Mouse (Mus musculus): ENCODE measurements around the gene Celf1. TPM values are rescaled to one million over a fixed set of nuclear protein-coding genes. Genes with fewer than 3 reads are reported as not detected.

Gene Celf1
- polyA plus RNA-seq, 1 experiment from 2014 or later: 119 TPM

DNA sequence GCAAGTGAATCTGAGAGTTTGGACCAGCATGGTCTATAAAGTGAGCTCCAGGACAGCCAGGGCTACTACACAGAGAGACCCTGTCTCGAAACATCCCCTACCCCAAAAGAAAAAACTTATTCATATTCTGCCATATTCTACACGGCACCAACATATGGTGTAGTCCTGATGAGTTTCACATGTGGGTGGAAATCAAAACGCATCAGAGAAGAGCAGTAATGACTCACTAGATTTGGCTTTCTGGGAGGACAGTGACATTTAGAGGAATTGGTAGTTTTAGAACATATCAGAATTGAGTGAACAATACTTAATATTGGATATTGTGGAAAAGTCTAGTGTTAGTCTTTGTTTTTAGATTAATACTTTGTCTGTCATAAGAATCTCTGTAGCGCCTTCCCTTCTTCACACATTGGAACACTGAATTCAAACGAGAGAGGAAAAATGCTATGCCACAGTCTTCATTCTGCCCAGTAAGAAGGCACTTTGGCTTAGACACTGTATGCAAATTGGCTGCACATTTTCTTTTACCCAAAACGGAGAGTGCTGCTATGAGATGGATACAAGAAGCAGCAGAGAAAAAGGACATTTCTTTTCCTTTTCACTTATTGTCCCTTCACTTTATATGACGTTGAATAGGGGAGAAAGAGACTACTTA is 35.1 kb downstream of the Celf1 start:
- Histone ChIP-seq H3K4me3 (ENCODE audit: low read depth, low read length) (no peak overlapping the region), H3K27ac (ENCODE audit: low read depth, low read length) (no peak overlapping the region), H3K27me3 (ENCODE audit: control insufficient read depth, insufficient read depth, low read length) (no peaks in the 10 kb centered on the region), H3K9ac (ENCODE audit: low read length) (no peak overlapping the region), H3K36me3 (ENCODE audit: control insufficient read depth, insufficient read depth, low read length) (no peaks in the 10 kb centered on the region), H3K9me3 (ENCODE audit: control insufficient read depth, low read length) (no peaks in the 10 kb centered on the region), H3K4me2 (ENCODE audit: low read depth, low read length, severe bottlenecking) (no peak overlapping the region), H3K4me1 (replicated peaks; ENCODE audit: control insufficient read depth, insufficient read depth, low read length) (no peaks in the 10 kb centered on the region)
- DNase-seq (ENCODE audit: low spot score) (no peak), ATAC-seq (replicated peaks; ENCODE audit: low FRiP score) (no peak)
- 88% methylated on average over 7 of the region's 7 CpGs for WGBS

DNA sequence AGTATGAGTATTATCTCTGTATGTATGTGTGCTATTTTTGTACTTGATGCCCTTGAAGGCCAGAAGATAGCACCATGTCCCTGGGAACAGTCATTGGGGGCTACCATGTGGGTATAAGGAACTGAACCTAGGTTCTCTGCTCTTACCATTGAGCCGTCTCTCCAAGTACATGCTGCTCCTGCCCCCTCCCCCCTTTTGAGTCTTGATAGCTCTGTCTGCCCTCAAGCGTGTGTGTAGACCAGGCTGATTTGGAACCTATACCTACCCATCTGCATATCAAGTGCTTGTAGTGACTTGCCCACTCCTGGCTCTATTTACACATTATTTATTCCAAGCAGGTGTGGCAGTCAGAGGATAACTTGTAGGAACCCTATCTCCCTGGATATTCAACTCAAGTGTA is 36.4 kb downstream of the Celf1 start:
- H3K9ac ChIP-seq (ENCODE audit: low read length): no peak overlapping the region
- H3K36me3 ChIP-seq (ENCODE audit: control insufficient read depth, insufficient read depth, low read length): no peaks in the 10 kb centered on the region
- no peaks in the 10 kb centered on the region for H3K9me3 ChIP-seq (ENCODE audit: control insufficient read depth, low read length)
- no peak overlapping the region for H3K4me3 ChIP-seq (ENCODE audit: low read depth, low read length)
- no peaks in the 10 kb centered on the region for H3K27me3 ChIP-seq (ENCODE audit: control insufficient read depth, insufficient read depth, low read length)
- DNase-seq (ENCODE audit: low spot score): no peak
- no peak overlapping the region for H3K27ac ChIP-seq (ENCODE audit: low read depth, low read length)
- no peak for ATAC-seq (replicated peaks; ENCODE audit: low FRiP score)
- 88% methylated on average over 2 of the region's 2 CpGs for WGBS
- no peak overlapping the region for H3K4me2 ChIP-seq (ENCODE audit: low read depth, low read length, severe bottlenecking)
- H3K4me1 ChIP-seq (replicated peaks; ENCODE audit: control insufficient read depth, insufficient read depth, low read length): no peaks in the 10 kb centered on the region

DNA sequence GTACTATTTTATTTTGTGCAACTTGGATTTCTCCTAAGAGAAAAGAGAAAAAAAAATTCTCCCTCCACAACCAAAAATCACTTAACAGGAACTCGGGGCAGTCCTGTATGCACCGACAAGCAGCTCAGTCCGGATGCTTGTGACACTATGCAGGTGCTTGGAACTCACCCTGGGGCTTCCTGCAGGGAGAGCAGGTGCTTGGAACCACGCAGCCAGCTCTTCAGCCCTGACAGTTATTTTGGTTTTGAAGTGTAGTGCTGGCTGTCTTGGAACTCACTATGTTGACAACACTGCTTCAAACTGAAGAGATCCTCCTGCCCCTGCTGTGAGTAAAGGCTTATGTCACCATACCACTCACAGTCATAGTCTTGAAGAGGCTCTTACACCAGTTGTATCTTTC is 37.1 kb downstream of the Celf1 start:
- H3K9ac ChIP-seq (ENCODE audit: low read length): no peak overlapping the region
- DNase-seq (ENCODE audit: low spot score): no peak
- H3K4me1 ChIP-seq (replicated peaks; ENCODE audit: control insufficient read depth, insufficient read depth, low read length): no peaks in the 10 kb centered on the region
- no peak overlapping the region for H3K4me3 ChIP-seq (ENCODE audit: low read depth, low read length)
- no peak overlapping the region for H3K4me2 ChIP-seq (ENCODE audit: low read depth, low read length, severe bottlenecking)
- WGBS: 90% methylated on average over 4 of the region's 4 CpGs
- no peak for ATAC-seq (replicated peaks; ENCODE audit: low FRiP score)
- no peaks in the 10 kb centered on the region for H3K36me3 ChIP-seq (ENCODE audit: control insufficient read depth, insufficient read depth, low read length)
- no peak overlapping the region for H3K27ac ChIP-seq (ENCODE audit: low read depth, low read length)
- H3K9me3 ChIP-seq (ENCODE audit: control insufficient read depth, low read length): no peaks in the 10 kb centered on the region
- H3K27me3 ChIP-seq (ENCODE audit: control insufficient read depth, insufficient read depth, low read length): no peaks in the 10 kb centered on the region

- Histone ChIP-seq H3K4me3 (ENCODE audit: low read depth, low read length) (no peak overlapping the region), H3K4me1 (replicated peaks; ENCODE audit: control insufficient read depth, insufficient read depth, low read length) (no peaks in the 10 kb centered on the region), H3K27me3 (ENCODE audit: control insufficient read depth, insufficient read depth, low read length) (no peaks in the 10 kb centered on the region), H3K27ac (ENCODE audit: low read depth, low read length) (no peak overlapping the region), H3K36me3 (ENCODE audit: control insufficient read depth, insufficient read depth, low read length) (no peaks in the 10 kb centered on the region), H3K9me3 (ENCODE audit: control insufficient read depth, low read length) (no peaks in the 10 kb centered on the region), H3K9ac (ENCODE audit: low read length) (no peak overlapping the region), H3K4me2 (ENCODE audit: low read depth, low read length, severe bottlenecking) (no peak overlapping the region)
- ATAC-seq (replicated peaks; ENCODE audit: low FRiP score) (no peak), DNase-seq (ENCODE audit: low spot score) (no peak)
- WGBS: 92% methylated on average over 3 of the region's 3 CpGs
Observed at GRCm38 (mm10) chr2:90986055-90986454, 45.9 kb downstream of the Celf1 start.

DNA sequence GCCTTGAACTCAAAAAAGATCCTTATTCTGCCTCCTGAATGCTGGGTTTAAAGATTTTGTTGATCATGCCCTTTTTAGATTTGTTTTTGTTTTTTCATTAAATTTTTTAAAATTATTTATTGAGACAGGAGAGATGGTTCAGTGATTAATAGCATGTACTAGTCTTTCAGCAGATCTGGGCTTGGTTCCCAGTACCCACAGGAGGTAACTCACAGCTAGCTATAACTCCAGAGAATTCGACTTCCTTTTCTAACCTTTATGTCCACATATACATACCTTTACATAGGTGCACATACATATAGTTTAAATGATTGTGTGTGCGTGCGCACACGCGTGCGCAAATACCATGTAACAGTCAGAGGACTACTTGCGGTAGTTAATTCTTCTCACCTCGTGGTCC is 68.4 kb downstream of the Celf1 start:
- H3K9ac ChIP-seq (ENCODE audit: low read length): no peak overlapping the region
- H3K4me2 ChIP-seq (ENCODE audit: low read depth, low read length, severe bottlenecking): no peak overlapping the region
- H3K36me3 ChIP-seq (ENCODE audit: control insufficient read depth, insufficient read depth, low read length): peaks cover 7% of the 10 kb centered on the region
- no peaks in the 10 kb centered on the region for H3K27me3 ChIP-seq (ENCODE audit: control insufficient read depth, insufficient read depth, low read length)
- ATAC-seq (replicated peaks; ENCODE audit: low FRiP score) (no peak), DNase-seq (ENCODE audit: low spot score) (no peak)
- H3K27ac ChIP-seq (ENCODE audit: low read depth, low read length): no peak overlapping the region
- no peak overlapping the region for H3K4me3 ChIP-seq (ENCODE audit: low read depth, low read length)
- 96% methylated on average over 8 of the region's 8 CpGs for WGBS
- H3K9me3 ChIP-seq (ENCODE audit: control insufficient read depth, low read length): no peaks in the 10 kb centered on the region
- H3K4me1 ChIP-seq (replicated peaks; ENCODE audit: control insufficient read depth, insufficient read depth, low read length): no peaks in the 10 kb centered on the region

- DNase-seq (ENCODE audit: low spot score) (no peak), ATAC-seq (replicated peaks; ENCODE audit: low FRiP score) (no peak)
- Histone ChIP-seq H3K27ac (ENCODE audit: low read depth, low read length) (no peak overlapping the region), H3K4me3 (ENCODE audit: low read depth, low read length) (no peak overlapping the region), H3K4me2 (ENCODE audit: low read depth, low read length, severe bottlenecking) (no peak overlapping the region), H3K27me3 (ENCODE audit: control insufficient read depth, insufficient read depth, low read length) (no peaks in the 10 kb centered on the region), H3K9me3 (ENCODE audit: control insufficient read depth, low read length) (no peaks in the 10 kb centered on the region), H3K9ac (ENCODE audit: low read length) (no peak overlapping the region), H3K36me3 (ENCODE audit: control insufficient read depth, insufficient read depth, low read length) (peaks cover 10% of the 10 kb centered on the region), H3K4me1 (replicated peaks; ENCODE audit: control insufficient read depth, insufficient read depth, low read length) (no peaks in the 10 kb centered on the region)
- WGBS: 98% methylated on average over 2 of the region's 2 CpGs
Observed at GRCm38 (mm10) chr2:91013881-91014280, 73.7 kb downstream of the Celf1 start.

- no peak for ATAC-seq (replicated peaks; ENCODE audit: low FRiP score)
- Histone ChIP-seq H3K4me3 (ENCODE audit: low read depth, low read length) (no peak overlapping the region), H3K4me1 (replicated peaks; ENCODE audit: control insufficient read depth, insufficient read depth, low read length) (no peaks in the 10 kb centered on the region), H3K4me2 (ENCODE audit: low read depth, low read length, severe bottlenecking) (no peak overlapping the region), H3K27ac (ENCODE audit: low read depth, low read length) (no peak overlapping the region), H3K9me3 (ENCODE audit: control insufficient read depth, low read length) (no peaks in the 10 kb centered on the region), H3K9ac (ENCODE audit: low read length) (no peak overlapping the region), H3K36me3 (ENCODE audit: control insufficient read depth, insufficient read depth, low read length) (peaks cover 12% of the 10 kb centered on the region), H3K27me3 (ENCODE audit: control insufficient read depth, insufficient read depth, low read length) (no peaks in the 10 kb centered on the region)
- no peak for DNase-seq (ENCODE audit: low spot score)
- 89% methylated on average over 4 of the region's 4 CpGs for WGBS
Observed at GRCm38 (mm10) chr2:91015386-91015785, 75.2 kb downstream of the Celf1 start.

DNA sequence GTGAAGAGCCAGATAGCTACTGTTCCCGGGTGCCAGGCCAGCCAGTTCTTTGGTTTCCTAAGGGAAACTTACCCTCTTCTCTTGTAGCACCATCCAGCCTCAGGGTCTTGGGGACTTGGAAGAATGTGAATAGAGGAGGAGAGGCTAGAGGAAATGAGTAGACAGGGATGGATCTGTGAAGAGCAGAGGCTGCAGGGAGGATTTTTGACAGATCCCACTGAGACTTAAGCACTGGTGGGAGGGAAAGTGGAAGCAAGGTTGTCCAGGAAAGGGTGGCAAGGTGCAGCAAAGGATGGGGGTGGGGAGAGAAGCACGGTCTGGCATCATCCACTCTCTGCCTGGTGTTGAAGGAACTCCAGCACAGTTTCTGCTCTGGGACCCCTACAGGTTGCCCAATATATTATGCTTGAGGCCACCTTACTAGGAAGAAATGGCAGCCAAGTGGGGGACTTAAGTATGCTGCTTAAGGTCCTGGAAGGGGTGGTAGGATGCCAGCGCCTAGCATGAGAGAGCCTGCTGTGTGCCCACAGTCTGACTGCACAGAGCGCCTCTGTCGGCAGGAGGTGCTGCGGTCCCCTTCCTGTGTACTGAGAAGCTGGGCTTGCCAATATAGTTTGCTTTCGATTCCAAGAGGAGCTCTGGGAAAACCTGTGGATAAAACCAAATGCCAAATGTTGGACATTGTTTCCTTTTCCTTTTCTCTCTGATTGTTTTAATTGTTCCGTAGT is 78.0 kb downstream of the Celf1 start:
- 83% methylated on average over 8 of the region's 8 CpGs for WGBS
- Histone ChIP-seq H3K4me1 (replicated peaks; ENCODE audit: control insufficient read depth, insufficient read depth, low read length) (no peaks in the 10 kb centered on the region), H3K27me3 (ENCODE audit: control insufficient read depth, insufficient read depth, low read length) (no peaks in the 10 kb centered on the region), H3K36me3 (ENCODE audit: control insufficient read depth, insufficient read depth, low read length) (peaks cover 10% of the 10 kb centered on the region; the same call in 1 of the 2 replicates), H3K4me3 (ENCODE audit: low read depth, low read length) (no peak overlapping the region), H3K4me2 (ENCODE audit: low read depth, low read length, severe bottlenecking) (no peak overlapping the region), H3K9me3 (ENCODE audit: control insufficient read depth, low read length) (no peaks in the 10 kb centered on the region), H3K27ac (ENCODE audit: low read depth, low read length) (no peak overlapping the region), H3K9ac (ENCODE audit: low read length) (no peak overlapping the region)
- ATAC-seq (replicated peaks; ENCODE audit: low FRiP score): no peak
- no peak for DNase-seq (ENCODE audit: low spot score)

GRCm38 (mm10) chr2:91019911-91020310 is 79.7 kb downstream of the Celf1 start:
- Histone ChIP-seq H3K9ac (ENCODE audit: low read length) (no peak overlapping the region), H3K9me3 (ENCODE audit: control insufficient read depth, low read length) (no peaks in the 10 kb centered on the region), H3K4me1 (replicated peaks; ENCODE audit: control insufficient read depth, insufficient read depth, low read length) (no peaks in the 10 kb centered on the region), H3K36me3 (ENCODE audit: control insufficient read depth, insufficient read depth, low read length) (peaks cover 5% of the 10 kb centered on the region; the same call in 1 of the 2 replicates), H3K4me2 (ENCODE audit: low read depth, low read length, severe bottlenecking) (no peak overlapping the region), H3K27me3 (ENCODE audit: control insufficient read depth, insufficient read depth, low read length) (no peaks in the 10 kb centered on the region), H3K27ac (ENCODE audit: low read depth, low read length) (no peak overlapping the region), H3K4me3 (ENCODE audit: low read depth, low read length) (no peak overlapping the region)
- 91% methylated on average over 3 of the region's 3 CpGs for WGBS
- ATAC-seq (replicated peaks; ENCODE audit: low FRiP score): no peak
- DNase-seq (ENCODE audit: low spot score): no peak

Data from forebrain, embryonic 11.5 days (tissue).